Mouse (Mus musculus): ENCODE measurements at regions not wholly inside any gene's neighbourhood (a gene's known extent, or its start where the extent isn't known, plus 50 kb on each side); places are given as distances from the start of the nearest gene placed in this dataset.
A peak's percentile ranks its signal among the peaks of the same experiment; 100 is the strongest.

GRCm38 (mm10) chr17:80834176-80834517 is 105.9 kb upstream of the Map4k3 start:
- Histone ChIP-seq H3K4me3 (ENCODE audit: low read length) (no peak overlapping the region), H3K27me3 (replicated peaks; ENCODE audit: control insufficient read depth, insufficient read depth, low read length) (no peaks in the 10 kb centered on the region), H3K27ac (ENCODE audit: low read depth, low read length) (no peak overlapping the region), H3K36me3 (ENCODE audit: control insufficient read depth, insufficient read depth, low read length) (no peaks in the 10 kb centered on the region), H3K4me2 (ENCODE audit: low read length) (no peak overlapping the region), H3K9ac (ENCODE audit: low read depth, low read length) (no peak overlapping the region), H3K4me1 (ENCODE audit: control insufficient read depth, insufficient read depth, low read depth, low read length) (no peaks in the 10 kb centered on the region), H3K9me3 (ENCODE audit: control insufficient read depth, low read length) (no peaks in the 10 kb centered on the region)
- 26% methylated on average over 5 of the region's 5 CpGs for WGBS
- ATAC-seq, result no peak

- no peaks in the 10 kb centered on the region for H3K27me3 ChIP-seq (replicated peaks; ENCODE audit: control insufficient read depth, insufficient read depth, low read length)
- 38% methylated on average over 10 of the region's 10 CpGs for WGBS
- no peak overlapping the region for H3K27ac ChIP-seq (ENCODE audit: low read depth, low read length)
- no peaks in the 10 kb centered on the region for H3K4me1 ChIP-seq (ENCODE audit: control insufficient read depth, insufficient read depth, low read depth, low read length)
- no peaks in the 10 kb centered on the region for H3K36me3 ChIP-seq (ENCODE audit: control insufficient read depth, insufficient read depth, low read length)
- H3K4me2 ChIP-seq (ENCODE audit: low read length), result no peak overlapping the region
- no peaks in the 10 kb centered on the region for H3K9me3 ChIP-seq (ENCODE audit: control insufficient read depth, low read length)
- no peak overlapping the region for H3K4me3 ChIP-seq (ENCODE audit: low read length)
- no peak overlapping the region for H3K9ac ChIP-seq (ENCODE audit: low read depth, low read length)
- ATAC-seq, result no peak
These were observed 105.3 kb upstream of the Map4k3 start for GRCm38 (mm10) chr17:80833355-80834175.

DNA sequence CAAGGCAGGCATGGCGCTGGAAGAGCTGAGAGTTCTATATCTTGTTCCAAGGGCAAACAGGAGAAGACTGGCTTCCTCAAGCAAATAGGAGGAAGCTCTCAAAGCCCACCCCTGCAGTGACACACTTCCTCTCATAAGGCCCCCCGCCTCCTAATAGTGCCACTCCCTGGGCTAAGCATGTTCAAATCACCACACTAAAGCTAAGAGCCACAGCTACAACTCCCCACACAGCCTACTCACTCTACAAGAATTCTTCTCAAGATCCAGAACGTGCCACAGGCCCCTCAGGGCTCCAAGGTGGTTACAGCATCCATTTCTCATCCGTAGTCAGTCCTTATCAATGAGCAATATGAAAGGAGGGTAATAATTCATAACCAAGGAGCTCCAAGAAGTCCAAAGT is 103.4 kb upstream of the Map4k3 start:
- H3K36me3 ChIP-seq (ENCODE audit: control insufficient read depth, insufficient read depth, low read length), result no peaks in the 10 kb centered on the region
- no peak overlapping the region for H3K27ac ChIP-seq (ENCODE audit: low read depth, low read length)
- no peak overlapping the region for H3K9ac ChIP-seq (ENCODE audit: low read depth, low read length)
- no peak overlapping the region for H3K4me2 ChIP-seq (ENCODE audit: low read length)
- H3K4me1 ChIP-seq (ENCODE audit: control insufficient read depth, insufficient read depth, low read depth, low read length), result no peaks in the 10 kb centered on the region
- 77% methylated on average over 4 of the region's 4 CpGs for WGBS
- no peaks in the 10 kb centered on the region for H3K27me3 ChIP-seq (replicated peaks; ENCODE audit: control insufficient read depth, insufficient read depth, low read length)
- H3K4me3 ChIP-seq (ENCODE audit: low read length), result no peak overlapping the region
- H3K9me3 ChIP-seq (ENCODE audit: control insufficient read depth, low read length), result no peaks in the 10 kb centered on the region
- ATAC-seq, result no peak

DNA sequence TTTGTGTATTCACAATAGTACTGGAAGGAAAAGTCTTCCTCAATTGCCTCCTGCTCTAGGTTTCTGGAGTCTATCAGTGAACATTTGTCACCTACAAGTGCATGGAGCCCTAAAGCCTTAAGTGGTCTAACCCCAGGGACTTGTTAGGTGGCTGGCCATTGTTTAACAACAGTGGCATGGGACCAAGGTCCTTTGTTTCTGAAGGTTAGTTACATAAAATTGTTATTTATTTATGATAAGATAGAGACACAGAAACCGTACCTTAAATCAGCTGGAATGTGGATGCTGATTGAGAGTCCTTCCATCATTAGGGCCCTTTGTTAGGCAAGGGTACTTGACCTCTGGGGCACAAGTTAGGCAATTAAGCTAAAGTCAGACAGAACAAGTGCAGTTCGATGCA is 99.6 kb upstream of the Map4k3 start:
- Histone ChIP-seq H3K27me3 (replicated peaks; ENCODE audit: control insufficient read depth, insufficient read depth, low read length) (no peaks in the 10 kb centered on the region), H3K9me3 (ENCODE audit: control insufficient read depth, low read length) (no peaks in the 10 kb centered on the region), H3K4me3 (ENCODE audit: low read length) (no peak overlapping the region), H3K9ac (ENCODE audit: low read depth, low read length) (no peak overlapping the region), H3K4me1 (ENCODE audit: control insufficient read depth, insufficient read depth, low read depth, low read length) (peaks cover 4% of the 10 kb centered on the region; the same call in 1 of the 2 replicates), H3K27ac (ENCODE audit: low read depth, low read length) (no peak overlapping the region), H3K4me2 (ENCODE audit: low read length) (no peak overlapping the region), H3K36me3 (ENCODE audit: control insufficient read depth, insufficient read depth, low read length) (no peaks in the 10 kb centered on the region)
- no peak for ATAC-seq
- 74% methylated on average over 2 of the region's 2 CpGs for WGBS

DNA sequence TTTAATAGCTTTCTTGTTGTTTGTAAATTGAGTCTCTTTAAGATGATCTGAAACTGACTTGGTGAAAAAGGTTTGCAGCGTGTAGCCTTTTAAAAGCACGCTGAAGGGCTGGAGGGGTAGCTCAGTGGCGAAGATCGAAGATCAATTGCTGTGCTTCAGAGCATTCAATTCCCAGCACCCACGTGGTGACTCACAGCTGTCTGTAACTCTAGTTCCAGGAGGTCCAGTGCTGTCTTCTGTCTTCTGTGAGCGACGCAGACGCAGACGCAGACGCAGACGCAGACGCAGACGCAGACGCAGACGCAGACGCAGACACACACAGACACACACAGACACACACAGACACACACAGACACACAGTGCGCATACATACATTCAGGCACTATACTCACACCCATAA is 99.1 kb upstream of the Map4k3 start:
- no peak for ATAC-seq
- Histone ChIP-seq H3K4me3 (ENCODE audit: low read length) (no peak overlapping the region), H3K27ac (ENCODE audit: low read depth, low read length) (no peak overlapping the region), H3K27me3 (replicated peaks; ENCODE audit: control insufficient read depth, insufficient read depth, low read length) (no peaks in the 10 kb centered on the region), H3K4me1 (ENCODE audit: control insufficient read depth, insufficient read depth, low read depth, low read length) (peaks cover 4% of the 10 kb centered on the region; the same call in 1 of the 2 replicates), H3K4me2 (ENCODE audit: low read length) (no peak overlapping the region), H3K9ac (ENCODE audit: low read depth, low read length) (no peak overlapping the region), H3K36me3 (ENCODE audit: control insufficient read depth, insufficient read depth, low read length) (no peaks in the 10 kb centered on the region), H3K9me3 (ENCODE audit: control insufficient read depth, low read length) (no peaks in the 10 kb centered on the region)
- WGBS, result 88% methylated on average over 17 of the region's 17 CpGs

DNA sequence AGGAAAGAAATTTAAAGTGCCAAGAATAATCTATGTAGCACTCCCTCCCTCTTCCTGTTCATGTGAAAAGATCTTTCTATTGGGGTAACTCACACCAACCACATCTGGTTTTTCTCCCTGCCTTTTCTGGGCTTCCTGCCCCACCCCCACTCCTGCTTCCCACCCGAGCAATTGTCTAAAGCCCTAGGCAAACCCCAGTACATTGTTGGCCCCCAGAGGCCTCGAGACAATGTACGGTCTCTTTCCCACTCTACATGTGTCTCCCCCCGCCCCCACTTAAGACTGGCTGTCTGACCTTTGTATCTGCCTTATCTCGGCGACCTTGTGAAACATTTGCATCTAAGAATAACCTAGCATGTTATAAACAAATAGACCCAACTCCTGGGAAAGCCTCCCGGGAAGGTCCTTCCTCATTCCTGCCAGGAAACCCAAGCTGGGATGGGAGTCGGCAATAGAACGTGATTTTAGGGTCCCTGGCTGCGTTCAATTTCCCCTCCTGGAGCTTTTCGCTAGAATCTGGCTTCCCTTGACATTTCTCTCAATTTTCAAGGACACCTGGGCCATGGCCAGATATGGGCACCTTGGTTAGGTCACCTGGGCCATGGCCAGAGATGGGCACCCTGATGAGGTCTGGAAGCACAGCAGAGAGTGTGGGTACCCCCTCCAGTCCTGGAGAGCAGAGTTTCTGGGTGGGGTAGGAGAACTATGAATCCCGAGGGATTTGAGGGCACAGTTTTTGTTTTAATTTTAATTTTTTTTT is 97.9 kb upstream of the Map4k3 start:
- no peak for ATAC-seq
- H3K4me2 ChIP-seq (ENCODE audit: low read length), result no peak overlapping the region
- H3K36me3 ChIP-seq (ENCODE audit: control insufficient read depth, insufficient read depth, low read length), result no peaks in the 10 kb centered on the region
- WGBS, result 54% methylated on average over 12 of the region's 12 CpGs
- H3K4me3 ChIP-seq (ENCODE audit: low read length), result no peak overlapping the region
- no peaks in the 10 kb centered on the region for H3K9me3 ChIP-seq (ENCODE audit: control insufficient read depth, low read length)
- no peak overlapping the region for H3K27ac ChIP-seq (ENCODE audit: low read depth, low read length)
- peaks cover 4% of the 10 kb centered on the region; the same call in 1 of the 2 replicates for H3K4me1 ChIP-seq (ENCODE audit: control insufficient read depth, insufficient read depth, low read depth, low read length)
- no peaks in the 10 kb centered on the region for H3K27me3 ChIP-seq (replicated peaks; ENCODE audit: control insufficient read depth, insufficient read depth, low read length)
- no peak overlapping the region for H3K9ac ChIP-seq (ENCODE audit: low read depth, low read length)

GRCm38 (mm10) chr17:80825518-80825901 is 97.2 kb upstream of the Map4k3 start:
- 48% methylated on average over 10 of the region's 10 CpGs for WGBS
- H3K4me2 ChIP-seq (ENCODE audit: low read length), result no peak overlapping the region

DNA sequence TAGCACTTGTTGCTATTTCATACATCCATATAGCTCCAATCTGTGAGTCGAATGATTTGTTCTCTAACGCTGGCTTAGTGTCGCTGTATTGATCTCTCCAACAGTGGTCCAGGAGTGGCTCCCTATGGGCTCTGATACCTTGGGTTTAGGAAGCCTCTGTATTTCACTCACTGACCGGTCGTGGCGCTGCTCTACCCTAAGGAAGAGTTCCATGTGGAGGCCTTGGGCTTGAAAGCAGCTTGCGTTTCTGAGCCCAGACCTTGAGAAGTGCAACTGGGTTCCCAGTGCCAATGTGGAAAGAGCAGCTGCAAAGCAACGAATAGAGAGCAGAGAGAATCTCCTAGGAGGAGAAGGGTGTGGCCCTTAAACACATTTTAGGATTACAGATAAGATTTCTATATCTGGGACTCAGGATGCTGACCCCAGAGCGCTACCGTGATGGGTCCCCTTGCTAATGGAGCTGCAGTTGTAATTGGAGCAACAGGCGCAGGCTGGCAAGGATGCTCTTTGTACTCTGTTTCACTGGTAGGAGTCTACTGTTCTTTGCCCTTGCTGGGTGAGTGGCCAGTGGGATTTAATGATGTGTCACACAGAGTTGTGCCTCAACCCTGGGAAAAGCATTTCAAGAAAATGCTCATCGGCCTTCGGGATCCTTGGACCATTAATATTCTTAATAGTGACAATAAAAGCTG is 96.7 kb upstream of the Map4k3 start:
- H3K9ac ChIP-seq (ENCODE audit: low read depth, low read length), result no peak overlapping the region
- H3K4me3 ChIP-seq (ENCODE audit: low read length), result no peak overlapping the region
- H3K27me3 ChIP-seq (replicated peaks; ENCODE audit: control insufficient read depth, insufficient read depth, low read length), result no peaks in the 10 kb centered on the region
- 81% methylated on average over 13 of the region's 13 CpGs for WGBS
- ATAC-seq, result peak; percentile 9; the same call in 1 of the 2 replicates
- H3K36me3 ChIP-seq (ENCODE audit: control insufficient read depth, insufficient read depth, low read length), result no peaks in the 10 kb centered on the region
- no peak overlapping the region for H3K27ac ChIP-seq (ENCODE audit: low read depth, low read length)
- no peak overlapping the region for H3K4me2 ChIP-seq (ENCODE audit: low read length)
- no peaks in the 10 kb centered on the region for H3K9me3 ChIP-seq (ENCODE audit: control insufficient read depth, low read length)
- H3K4me1 ChIP-seq (ENCODE audit: control insufficient read depth, insufficient read depth, low read depth, low read length), result peaks cover 4% of the 10 kb centered on the region; the same call in 1 of the 2 replicates

More at GRCm38 (mm10) chr17:80825518-80825901, 97.2 kb upstream of the Map4k3 start:
- Histone ChIP-seq H3K4me1 (ENCODE audit: control insufficient read depth, insufficient read depth, low read depth, low read length) (peaks cover 4% of the 10 kb centered on the region; the same call in 1 of the 2 replicates), H3K27ac (ENCODE audit: low read depth, low read length) (no peak overlapping the region), H3K36me3 (ENCODE audit: control insufficient read depth, insufficient read depth, low read length) (no peaks in the 10 kb centered on the region), H3K9ac (ENCODE audit: low read depth, low read length) (no peak overlapping the region), H3K4me3 (ENCODE audit: low read length) (no peak overlapping the region), H3K27me3 (replicated peaks; ENCODE audit: control insufficient read depth, insufficient read depth, low read length) (no peaks in the 10 kb centered on the region), H3K9me3 (ENCODE audit: control insufficient read depth, low read length) (no peaks in the 10 kb centered on the region)
- peak; percentile 56 for ATAC-seq

DNA sequence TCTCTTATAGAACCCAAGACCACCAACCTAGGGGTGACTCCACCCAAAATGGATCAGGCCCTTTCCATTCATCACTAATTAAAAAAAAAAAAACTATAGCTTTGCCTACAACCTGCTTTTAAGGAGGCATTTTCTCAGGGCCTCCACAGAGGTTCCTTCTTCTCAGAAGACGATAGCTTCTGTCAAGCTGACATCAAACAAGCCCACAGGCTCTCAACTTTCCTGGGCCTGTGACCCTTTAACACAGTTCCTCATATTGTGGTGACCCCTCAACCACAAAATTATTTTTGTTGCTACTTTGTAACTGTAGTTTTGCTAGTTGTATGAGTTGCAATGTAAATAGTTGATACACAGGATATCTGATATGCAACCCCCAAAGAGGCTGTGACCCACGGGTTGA is 96.0 kb upstream of the Map4k3 start:
- Histone ChIP-seq H3K4me3 (ENCODE audit: low read length) (no peak overlapping the region), H3K4me2 (ENCODE audit: low read length) (no peak overlapping the region), H3K9me3 (ENCODE audit: control insufficient read depth, low read length) (no peaks in the 10 kb centered on the region), H3K4me1 (ENCODE audit: control insufficient read depth, insufficient read depth, low read depth, low read length) (peaks cover 4% of the 10 kb centered on the region; the same call in 1 of the 2 replicates), H3K36me3 (ENCODE audit: control insufficient read depth, insufficient read depth, low read length) (no peaks in the 10 kb centered on the region), H3K9ac (ENCODE audit: low read depth, low read length) (no peak overlapping the region), H3K27ac (ENCODE audit: low read depth, low read length) (no peak overlapping the region), H3K27me3 (replicated peaks; ENCODE audit: control insufficient read depth, insufficient read depth, low read length) (no peaks in the 10 kb centered on the region)
- 90% methylated on average over 2 of the region's 2 CpGs for WGBS
- no peak for ATAC-seq
